Mouse (Mus musculus) adrenal gland, adult (tissue): ENCODE data around the gene Foxk2.
"Not testable (repeated sequence)": the region's sequence is repeated elsewhere in the genome, so short reads cannot be mapped to it uniquely, and the experiment has no call there.

Experiments used
- DNase-seq, 2 experiments: peaks; one replicate each; pipeline ENCODE4 v3.0.0; 2022 to 2023; ENCODE audit warnings: low spot score in 1 of 2; ENCODE audit not compliant: inconsistent age in 2 of 2

Foxk2 gene

DNA sequence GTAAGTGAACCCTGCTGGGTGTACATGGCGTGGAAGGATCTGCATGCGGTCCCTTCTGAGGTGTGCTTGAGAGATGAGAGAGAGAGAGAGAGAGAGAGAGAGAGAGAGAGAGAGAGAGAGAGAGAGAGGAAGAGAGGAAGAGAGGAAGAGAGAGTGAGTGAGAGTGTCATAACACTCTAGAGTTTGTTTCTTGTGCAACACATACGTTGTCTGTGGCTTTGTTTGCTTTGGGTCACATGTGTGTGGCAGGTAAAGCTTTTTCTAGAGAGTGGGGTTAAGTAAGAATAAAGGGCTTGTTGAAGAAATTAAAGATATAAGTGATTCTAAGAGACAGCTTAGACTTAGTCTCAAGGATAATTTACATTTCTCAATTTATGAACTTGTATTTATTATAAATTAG lies 18.2 kb downstream of the Foxk2 start:
- no peak for DNase-seq

DNA sequence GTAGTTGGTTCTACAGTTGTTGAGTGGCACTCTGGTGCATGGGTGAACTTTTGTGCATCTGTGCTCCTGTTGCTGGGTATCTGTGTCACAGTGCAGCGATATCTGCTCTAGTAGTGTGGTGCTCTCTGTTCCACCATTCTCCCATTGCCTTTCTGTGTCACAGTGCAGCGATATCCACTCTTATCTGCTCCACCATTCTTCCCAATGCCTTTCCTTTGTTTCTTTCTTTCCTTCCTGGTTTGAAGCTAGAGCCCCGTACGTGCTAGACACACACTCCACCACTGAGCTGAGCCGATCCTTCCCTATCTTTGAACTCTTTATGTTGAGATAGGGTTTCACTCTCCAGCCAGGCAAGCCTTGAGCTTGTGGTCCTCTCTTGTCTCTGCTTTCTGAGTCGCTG lies 23.1 kb downstream of the Foxk2 start:
- no peak for DNase-seq

DNA sequence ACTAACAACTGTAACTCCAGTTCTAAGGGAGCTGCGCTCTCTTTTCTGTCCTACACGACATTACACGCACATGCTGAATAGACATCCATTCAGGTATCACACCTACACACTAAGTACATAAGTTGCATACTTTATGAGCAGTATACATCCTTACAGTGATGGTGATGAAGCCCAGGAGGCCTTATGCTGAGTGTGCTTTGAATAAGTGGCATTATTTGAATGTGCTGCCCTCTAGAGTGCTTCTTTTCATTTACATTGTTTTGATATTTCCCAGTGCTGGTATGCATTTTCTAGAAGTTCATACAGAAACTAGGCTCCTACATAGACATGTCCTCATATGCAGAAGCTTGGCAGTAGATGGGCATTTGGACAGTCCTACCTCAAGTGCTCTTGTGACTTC lies 30.1 kb downstream of the Foxk2 start:
- DNase-seq: peak in 1 of 2 experiments; percentile 44

DNA sequence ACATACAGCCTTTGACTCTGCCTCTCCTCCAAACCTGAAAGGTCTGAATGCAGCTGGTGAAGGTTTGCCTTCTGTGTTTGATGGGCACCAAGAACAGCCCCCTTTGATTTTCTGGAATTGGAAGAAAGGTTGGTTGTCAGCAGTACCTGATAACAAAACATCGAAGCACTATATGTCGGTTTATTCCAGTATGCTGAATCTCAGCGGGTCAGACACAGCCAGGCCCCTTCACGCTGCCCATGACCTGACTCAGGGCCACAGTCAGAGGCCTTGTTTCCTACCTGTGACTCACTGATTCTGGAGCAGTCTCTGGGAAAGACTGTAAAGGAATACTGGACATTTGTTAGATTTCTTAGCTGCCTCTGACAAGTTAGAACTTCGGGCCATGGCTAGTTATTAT lies 35.0 kb downstream of the Foxk2 start:
- DNase-seq: peak; percentile 66 to 83

DNA sequence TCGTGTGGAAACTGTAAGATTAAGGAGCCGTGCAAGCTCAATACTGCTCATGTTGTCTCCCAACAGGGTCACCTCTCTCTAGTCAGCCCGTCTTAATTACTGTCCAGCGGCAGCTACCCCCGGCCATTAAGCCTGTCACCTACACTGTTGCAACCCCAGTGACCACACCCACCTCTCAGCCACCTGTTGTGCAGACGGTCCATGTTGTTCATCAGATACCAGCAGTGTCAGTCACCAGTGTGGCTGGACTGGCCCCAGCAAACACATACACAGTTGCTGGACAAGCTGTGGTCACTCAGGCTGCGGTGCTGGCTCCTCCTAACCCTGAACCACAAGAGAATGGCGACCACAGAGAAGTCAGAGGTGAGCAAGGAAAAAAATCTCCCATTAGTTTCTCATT lies 38.7 kb downstream of the Foxk2 start:
- no peak for DNase-seq

DNA sequence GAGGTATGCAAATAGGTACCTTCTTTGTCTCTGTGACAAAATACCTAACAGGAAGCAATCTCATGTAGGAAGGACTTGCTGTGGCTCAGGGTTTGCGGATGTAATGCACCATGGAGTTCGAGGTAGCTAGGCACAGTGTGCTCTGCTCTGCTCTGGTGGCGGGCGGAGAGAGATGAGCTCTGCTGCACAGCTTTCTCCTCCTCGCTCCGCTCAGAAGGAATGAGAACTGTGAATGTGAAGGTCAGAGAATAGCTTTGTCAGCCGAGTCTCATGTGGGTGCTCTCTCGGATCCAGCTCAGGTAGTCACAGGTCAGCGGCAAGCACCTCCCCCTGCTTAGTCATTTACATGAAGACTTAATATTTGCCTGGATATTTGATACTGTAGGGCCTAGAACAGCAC lies 40.5 kb downstream of the Foxk2 start:
- peak in 1 of 2 experiments; percentile 50 for DNase-seq

DNA sequence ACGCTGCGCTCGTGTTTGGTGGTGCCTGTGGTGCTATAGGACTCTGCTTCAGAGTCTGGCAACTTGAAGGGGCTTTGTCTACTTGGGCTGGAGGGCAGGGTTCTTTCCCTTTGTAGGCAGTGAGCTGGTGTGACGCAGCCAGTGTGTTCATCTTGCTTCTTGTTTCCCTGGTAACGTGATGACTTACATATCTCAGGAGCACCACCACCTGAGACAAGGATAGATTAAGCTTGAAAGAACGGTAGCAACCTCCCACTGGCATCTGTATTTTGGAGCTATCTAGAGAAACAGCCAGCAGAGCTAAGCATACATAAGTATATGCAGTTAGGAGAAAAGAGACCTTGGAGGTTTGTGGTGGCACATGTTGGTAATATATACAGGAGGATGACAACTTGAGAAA lies 45.6 kb downstream of the Foxk2 start:
- DNase-seq: no peak

DNA sequence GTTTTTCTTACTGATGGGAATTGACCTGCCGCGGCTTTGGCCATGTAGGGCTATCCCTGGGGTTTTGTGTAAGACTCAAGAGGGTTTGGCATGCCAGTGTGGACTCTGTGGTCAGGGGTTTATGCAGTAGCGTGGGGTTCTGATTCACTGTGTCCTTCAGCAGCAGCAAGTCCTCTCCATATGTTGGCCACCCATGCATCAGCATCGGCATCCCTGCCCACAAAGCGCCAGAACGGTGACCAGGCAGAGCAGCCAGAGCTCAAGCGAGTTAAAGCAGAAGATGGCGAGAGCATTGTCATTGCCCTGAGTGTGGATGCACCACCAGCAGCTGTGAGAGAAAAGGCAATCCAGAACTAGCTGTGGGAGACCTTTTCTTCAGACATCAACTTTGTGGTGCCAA lies 46.8 kb downstream of the Foxk2 start:
- no peak for DNase-seq

DNA sequence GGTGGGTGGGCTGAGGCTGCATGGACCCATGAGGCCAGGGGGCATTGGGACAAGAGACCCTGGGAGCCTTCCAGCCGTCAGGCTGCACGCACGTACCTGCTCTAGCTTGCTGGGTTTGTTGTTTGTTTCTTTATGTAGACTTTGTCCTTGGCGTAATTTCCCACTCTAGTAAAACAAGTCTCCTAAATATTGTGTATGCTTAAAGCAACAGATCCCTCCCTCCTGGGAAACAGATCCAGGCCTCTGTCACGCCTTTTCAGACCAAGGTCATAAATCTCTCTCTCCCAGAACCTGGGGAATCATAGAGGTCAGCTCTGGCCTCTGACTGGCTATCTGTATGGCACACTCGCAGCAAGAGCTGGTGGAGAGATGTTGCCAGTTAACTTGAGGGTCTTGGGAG lies 47.9 kb downstream of the Foxk2 start:
- not testable (repeated sequence) for DNase-seq

DNA sequence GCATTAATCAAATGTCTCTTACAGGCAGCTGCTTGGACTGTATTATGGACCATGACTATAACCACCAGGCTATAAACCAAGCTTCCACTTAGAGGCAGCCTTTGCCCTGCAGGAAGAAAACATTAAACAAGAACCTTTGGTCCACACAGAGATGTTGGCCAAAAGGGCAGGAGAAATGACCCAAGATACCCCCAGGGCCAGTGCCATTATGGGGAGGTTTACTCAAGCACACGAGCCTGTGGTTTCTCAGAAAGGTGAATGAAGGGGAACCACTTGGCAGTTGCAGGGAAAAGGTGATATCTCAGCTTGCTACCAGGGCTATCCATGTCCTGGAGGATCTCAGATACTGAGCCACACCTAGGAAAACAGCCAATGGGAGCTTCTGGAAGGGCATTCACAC lies 66.2 kb downstream of the Foxk2 start:
- no peak for DNase-seq

DNA sequence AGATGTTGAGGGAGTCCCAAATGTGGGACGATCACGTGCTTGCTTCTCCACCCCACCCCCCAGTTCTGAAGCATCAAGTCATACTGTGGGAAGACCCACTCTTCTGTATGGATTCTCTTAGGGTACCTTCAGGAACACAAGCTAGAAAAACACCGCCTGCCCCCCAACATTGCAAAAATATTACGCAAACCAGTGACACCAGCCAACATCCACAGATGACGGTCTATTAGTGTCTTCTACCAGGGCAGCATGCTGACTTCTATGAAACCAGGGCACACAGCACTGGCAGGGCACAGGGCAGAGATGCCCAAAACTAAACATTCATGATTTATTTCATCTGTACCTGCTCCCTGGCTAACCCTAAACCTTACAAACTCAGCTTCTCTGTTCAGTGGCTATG lies 66.9 kb downstream of the Foxk2 start:
- DNase-seq: no peak

DNA sequence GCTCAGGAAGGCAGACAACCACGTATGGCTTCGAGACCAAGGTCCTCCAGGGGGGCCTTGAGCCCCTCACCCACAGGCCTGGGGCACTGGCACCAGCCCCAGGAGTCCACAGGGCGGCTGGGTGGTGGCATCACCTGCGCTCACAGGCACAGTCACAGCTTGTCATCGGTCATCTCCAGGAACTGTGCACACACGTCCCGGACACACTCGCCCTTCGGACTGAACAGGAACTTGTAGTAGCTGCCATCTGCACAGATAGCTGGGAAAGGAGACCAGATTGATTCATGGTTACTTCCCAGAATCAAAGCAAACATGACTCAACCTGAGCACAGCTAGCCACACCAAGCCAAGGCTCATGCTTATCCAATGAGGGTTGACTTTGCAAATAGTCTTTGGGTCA lies 68.4 kb downstream of the Foxk2 start:
- DNase-seq: peak in 1 of 2 experiments; percentile 59

DNA sequence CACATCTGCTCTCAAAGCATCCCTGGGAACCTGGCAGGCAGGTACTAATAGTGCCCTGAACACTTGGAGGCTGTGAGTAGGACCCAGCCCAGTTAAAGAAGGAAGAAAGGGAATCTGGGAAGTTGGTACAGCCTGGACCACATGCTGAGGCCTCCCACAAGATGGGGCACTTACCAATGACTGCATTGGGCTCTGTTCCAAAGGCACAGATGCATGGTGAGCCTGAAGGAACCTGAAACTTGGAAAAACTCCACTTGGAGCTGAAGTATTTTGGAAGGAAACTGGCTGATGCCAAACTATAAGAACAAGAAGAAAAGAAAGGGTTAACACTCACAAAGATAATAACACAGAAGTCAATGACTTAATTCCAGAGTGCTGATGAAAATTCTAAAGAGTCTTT lies 68.8 kb downstream of the Foxk2 start:
- no peak for DNase-seq

DNA sequence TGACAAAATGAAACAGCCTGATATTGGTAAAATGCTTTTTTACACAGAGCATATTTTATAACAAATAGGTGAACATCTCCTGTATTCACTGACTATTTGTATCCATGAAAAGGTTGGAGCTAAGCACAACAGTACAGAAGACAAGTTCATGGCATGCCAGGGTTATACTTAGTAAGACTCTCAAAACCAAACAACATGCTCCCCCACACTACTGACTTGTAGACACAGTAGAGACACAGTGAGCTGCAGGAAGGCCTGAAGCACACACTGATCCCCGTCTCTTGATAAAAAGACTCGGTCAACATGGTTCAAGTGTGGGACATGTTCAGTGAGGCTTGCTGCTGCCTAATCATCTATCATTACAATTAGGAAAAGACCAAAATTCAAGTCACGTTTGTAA lies 71.9 kb downstream of the Foxk2 start:
- no peak for DNase-seq

DNA sequence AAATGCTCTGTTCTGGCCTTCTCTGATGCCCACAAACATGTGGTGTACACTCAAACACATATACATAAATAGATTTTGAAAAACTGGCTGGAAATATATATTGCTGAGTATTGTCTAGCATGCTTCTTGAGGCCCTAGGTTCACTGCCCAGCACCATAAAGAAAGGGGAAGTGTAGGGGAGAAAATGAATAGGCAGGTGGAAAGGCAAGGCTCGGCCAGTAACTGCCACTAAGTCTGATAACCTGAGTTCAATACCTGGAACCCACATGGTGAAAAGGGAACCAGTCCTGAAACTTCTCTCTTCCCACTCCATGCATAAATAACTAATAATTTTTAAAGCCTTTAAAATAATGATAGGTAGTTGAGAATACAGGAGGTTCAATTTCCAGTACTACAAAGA lies 79.9 kb downstream of the Foxk2 start:
- DNase-seq: no peak

DNA sequence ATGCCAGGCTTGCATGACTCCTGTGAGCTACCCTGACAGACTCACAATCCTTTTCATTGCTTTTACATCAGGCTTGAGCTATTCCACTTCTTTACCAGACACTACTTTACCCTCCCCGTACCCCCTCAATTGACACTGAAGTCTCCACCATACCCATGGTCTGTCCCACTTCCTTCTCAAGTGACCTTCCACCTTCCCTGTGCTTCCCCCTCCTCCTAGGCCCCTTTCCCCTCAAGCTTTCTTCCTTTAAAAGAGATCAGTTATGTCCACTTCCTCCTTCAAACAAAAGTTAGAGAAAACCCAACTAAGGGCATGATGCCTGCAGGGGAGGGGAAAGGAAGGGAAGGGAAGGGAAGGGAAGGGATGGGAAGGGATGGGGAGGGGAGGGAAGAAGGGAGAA lies 80.5 kb downstream of the Foxk2 start:
- no peak for DNase-seq

DNA sequence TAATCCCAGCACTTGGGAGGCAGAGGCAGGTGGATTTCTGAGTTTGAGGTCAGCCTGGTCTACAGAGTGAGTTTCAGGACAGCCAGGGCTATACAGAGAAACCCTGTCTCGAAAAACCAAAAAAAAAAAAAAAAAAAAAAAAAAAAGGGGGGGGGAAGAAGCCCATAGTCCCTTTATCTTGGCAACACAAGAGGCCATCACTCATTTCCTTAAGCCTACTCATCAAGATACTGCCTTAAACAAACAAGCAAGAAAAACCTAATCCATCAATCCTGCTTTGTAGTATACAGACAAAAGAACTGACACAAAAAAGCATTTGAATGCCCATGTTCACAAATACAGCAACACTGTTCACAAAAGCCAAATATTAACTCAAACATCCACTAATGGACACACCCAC lies 82.6 kb downstream of the Foxk2 start:
- not testable (repeated sequence) for DNase-seq

DNA sequence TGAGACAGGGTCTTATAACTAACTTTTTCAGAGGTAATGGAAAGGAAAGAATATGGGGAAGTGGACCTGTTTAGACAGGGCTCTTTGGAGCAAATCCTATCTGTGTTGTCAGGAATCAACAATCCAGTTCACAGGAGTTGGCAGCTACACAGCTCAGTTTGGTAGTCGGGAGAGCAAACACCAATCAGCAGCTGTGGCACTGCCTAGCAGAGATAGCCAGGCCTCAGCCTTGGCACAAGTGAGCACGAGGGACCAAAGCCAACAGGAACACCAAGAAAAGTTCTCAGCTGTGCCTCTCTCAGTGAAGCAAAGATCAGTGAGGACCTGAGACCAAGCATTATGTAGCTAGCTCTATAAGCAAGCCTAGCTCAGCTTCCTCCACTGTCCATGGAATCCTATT lies 87.2 kb downstream of the Foxk2 start:
- DNase-seq: peak; percentile 34 to 59

DNA sequence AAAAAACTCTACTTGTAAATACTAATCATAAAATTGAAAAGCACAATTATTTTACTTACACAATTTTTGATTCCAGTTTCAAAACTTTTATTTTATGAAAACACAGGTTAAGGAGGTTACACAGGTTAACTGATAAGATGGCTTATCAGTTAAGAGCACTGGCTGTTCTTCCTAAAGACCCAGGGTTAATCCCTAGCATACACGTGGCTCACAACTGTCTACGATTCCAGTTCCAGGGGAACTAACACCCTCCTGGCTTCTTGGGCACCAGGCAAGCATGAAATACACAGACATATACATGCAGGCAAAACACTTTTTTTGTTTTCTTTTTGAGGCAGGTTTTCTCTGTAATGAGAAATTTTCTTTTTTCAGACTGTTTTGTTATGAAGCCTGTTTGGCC lies 88.4 kb downstream of the Foxk2 start:
- no peak for DNase-seq

DNA sequence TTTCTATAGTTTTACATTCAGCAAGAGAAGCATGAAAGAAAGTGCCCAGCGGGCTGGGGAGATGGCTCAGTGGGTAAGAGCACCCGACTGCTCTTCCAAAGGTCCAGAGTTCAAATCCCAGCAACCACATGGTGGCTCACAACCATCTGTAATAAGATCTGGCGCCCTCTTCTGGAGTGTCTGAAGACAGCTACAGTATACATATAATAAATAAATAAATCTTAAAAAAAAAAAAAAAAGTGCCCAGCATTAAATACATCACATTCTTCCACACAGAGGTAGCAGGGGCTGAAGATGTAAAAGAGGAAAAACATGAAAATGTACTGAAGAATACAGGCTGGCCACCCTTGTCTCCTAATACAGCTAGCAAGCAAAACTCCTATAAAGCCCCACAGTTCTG lies 88.9 kb downstream of the Foxk2 start:
- not testable (repeated sequence) for DNase-seq

DNA sequence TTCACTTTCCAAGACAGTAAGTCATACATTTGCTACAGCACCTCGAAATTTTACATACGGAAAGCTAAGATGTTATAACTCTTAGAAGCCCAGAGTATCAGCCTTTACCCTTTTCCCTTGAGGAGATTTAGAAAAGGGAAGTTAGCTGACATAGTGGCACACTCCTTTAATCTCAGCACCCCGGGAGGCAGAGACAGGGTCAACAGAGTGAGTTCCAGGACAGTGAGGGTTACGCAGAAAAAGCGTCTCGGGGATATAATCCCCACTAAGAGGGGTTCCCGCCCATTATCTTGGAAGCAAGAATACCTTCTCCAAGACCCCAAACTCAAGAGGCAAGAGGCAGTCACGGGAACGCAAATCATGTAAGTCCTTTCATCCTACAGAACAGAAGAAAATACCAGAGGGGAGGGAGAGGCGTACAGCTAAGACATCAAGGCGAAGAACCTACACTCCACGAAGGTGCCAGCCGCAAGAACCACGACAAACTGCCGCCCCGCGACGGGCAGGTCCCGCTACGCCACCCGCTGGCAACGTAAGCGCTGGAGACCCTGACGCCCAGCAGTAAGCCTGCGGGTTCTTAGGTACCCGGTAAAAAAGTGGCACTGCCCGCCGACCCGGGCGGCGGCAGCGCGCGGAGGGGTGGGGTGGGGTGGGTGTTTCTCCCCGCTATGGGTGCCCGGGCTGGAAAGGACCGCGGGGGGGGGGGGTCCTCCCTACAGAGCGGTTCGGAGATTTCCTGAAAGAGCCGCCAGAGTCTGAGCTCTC lies 93.7 kb downstream of the Foxk2 start:
- DNase-seq: peak; percentile 57 to 74

DNA sequence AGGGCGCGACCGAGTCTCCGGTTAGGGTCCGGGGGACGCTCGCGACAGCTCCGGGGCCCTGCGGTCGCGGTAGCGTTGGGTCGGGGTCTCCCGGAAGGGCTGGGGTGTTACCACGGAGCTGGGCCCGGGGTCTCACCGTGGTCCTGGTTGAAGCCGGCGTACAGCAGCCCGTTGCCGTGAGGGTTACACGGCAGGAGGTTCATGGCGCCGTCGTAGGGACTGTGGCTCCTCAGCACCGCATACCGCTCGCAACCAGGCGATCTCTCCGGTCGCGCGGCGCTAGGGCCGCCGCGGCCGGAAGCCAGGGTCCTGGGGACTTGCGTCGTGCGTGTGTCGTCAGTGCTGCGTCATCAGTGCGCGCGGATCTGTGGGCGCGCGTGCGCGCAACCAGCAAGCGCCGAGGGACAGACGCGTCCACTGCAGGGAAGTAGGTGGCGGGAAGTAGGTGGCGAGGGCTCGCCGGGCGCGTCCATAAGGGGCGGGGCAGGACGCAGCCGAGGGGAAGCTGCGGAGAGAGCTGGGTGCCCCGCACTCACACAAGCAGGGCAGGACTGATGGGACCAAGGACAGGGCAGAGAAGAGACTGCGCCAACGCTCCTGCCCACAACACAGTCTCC lies 94.4 kb downstream of the Foxk2 start, which contains the start of gene Wdr45b:
TSS of gene Wdr45b (minus strand) at position 355 of the 617 bp plus-strand sequence.
- DNase-seq: peak; percentile 98 to 99
